Mouse (Mus musculus): Measurements from ENCODE around the gene Rpl37a. TPM values are rescaled to one million over a fixed set of nuclear protein-coding genes. Genes with fewer than 3 reads are reported as not detected.

Gene Rpl37a
- total RNA-seq (2021): 100 to 1,000 TPM; 918 to 961 TPM

DNA sequence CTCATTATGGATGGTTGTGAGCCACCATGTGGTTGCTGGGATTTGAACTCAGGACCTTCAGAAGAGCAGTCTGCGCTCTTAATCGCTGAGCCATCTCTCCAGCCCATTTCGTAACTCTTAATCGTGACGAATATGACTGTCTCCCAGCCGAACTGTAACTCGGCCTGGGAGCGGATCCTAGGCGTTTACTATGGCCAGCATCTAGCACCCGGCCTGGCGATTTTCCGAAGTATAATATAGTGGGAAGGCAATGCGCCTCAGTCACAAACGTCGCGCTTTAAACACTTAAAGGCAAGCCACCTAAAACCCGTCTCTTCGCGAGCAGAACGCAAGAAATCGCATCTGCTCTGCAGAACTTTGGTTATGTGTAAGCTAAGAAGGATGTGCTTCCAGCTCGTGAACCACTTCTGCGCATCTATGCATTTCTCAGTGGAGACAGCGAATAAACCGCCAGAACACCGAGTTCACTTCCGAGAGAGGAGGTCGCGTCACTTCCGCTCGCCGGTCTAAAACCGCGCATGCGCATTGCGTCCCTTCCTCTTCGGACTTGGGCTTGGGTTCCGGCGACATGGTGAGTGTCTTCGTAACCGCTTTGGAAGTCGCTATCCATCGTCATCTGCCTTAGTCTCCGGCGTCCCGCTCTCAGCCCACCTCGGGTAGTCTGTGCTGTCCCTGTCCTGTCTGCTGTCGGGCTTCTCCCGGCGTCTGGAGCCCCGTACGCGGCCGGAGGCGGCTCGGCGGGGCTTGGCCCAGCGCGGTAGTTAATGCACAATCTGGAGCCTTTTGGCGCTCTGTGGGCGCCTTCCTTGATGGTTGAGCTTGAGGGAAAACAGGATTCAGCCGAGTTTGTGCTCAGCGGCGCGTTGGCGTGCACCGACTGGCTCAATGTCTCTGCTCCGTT, at the start of gene Rpl37a:
Gene Rpl37a, plus strand, starts transcription at position 538 of the 901 bp plus-strand sequence.
- DNase-seq: peak; percentile 96

DNA sequence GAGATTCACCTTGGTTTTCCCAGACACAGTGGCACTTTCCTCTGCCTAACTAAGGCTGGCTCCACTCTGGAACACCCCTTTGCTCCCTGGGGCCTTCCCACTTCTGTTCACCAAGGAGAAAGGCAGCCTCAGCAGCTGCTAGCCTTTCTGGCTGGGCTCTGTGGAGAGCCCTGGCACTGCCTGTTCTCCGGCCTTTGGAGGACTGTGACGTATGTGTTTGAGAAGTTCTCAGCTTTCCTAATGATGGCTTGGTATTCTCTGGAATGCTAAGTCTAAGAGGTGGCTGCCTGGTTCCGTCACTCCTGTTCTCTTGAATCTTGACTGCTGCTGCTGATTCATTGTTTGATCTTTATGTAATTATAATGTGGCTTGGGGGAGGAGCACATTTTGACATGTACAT, 38.0 kb upstream of the Rpl37a start:
- no peak for DNase-seq

DNA sequence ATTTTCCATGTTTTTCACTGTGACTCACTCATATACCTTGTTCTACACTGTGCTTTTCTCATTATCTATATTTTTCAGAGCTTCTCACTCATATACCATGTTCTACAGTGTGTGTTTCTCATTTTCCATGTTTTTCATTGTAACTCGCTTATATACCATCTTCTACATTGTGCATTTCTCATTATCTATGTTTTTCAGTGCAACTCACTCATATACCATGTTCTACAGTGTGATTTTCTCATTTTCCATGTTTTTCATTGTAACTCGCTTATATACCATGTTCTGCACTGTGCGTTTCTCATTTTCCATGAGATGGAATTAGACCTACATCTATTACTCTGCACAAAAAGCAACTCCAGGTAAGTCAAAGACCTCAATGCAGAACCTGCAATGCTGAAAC, 14.8 kb upstream of the Rpl37a start:
- DNase-seq: no peak

DNA sequence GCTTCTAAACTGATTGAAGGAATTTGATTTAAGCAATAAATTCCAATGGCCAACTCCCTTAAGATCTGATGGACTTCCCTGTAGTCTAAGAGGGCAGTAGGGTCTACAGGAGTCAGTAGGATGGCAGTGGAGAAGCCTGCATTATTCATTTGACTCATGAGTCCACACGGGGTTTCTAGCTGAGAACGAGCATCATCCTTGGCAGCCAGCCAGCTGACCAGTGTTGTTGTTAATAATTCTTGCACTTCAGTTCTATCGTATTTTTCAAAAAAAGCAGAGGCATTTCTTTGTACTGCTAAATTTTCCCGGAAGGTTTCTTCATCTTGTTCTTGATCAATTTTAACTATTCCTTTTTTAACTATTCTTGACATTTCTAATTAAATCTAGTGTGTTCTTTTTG, 12.4 kb upstream of the Rpl37a start:
- peak; percentile 35 for DNase-seq

DNA sequence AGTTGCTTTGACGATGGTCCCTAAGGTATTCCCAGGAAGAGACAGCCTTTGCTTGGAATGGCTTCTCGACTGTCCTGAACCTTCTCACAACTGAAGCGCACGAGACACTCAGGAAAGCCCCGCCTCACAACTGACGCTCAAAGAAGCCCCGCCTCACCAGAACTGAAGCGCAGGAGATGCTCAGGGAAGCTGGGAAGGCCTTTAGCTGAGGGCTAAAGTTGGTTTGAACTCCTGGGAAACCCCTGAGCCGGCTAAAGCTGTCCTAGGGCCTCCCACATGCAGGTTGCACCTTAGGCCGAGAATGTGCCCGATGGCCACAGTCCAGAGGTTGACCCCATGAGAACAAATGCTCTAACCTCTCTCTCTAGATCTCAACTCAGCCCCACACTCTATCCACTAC, 10.6 kb upstream of the Rpl37a start, which contains the start of gene Ankar:
Gene Ankar, minus strand, starts transcription at position 101 of the 400 bp plus-strand sequence.
- DNase-seq: no peak

DNA sequence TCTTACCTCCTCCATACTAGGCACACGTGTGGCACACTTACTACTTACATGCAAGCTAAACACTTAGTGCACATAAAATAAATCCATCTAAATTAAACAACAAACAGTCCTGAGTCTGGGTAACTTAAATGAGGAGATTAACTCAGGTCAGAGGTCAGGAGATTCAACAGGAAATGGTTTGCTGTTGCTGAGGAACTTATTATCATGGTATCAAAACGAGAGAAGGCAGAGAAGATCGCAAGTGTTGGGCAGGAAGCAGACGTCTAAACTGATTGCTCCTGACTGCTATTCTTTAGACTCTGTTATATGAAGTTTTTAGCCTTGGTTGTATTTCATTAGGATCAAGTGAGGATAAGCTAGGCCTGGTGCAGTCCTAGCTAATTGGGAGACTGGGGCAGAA, 3.6 kb upstream of the Rpl37a start:
- DNase-seq: no peak

DNA sequence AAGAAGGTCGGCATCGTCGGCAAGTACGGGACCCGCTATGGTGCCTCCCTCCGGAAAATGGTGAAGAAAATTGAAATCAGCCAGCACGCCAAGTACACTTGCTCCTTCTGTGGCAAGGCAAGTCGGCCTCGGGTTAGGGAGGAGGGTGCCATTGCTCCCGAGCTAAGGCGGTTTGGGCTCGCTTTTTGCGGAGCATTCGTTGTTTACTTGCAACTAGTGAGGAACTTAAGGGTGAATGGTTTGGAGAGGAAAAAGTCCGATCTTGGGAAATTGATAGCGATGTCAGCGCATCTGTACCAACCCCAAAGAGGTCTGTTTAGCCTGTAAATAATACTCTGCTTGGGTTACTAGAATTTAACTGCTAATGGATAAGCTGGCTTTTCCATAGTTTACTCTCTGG, 594 bp downstream of the Rpl37a start:
- no peak for DNase-seq

DNA sequence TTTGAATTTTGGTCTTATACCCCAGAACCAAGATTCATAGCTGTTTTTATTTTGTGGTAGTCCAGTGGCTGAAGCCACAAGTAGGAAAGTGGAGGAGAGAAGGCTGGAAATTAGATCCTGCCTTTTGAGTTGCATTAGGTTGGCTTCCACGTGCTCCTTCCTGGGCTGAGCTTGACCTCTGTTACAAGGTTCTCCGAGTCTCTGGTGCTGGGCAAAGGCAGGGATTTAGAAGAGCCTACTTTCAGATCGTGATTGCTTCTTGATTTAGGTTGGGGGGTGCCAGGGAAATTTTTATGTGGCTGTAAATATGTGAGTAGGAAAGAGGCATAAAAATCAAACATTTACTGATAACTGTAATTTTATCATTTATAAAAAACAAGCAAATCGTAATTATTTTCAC, 3.5 kb downstream of the Rpl37a start:
- DNase-seq: no peak

DNA sequence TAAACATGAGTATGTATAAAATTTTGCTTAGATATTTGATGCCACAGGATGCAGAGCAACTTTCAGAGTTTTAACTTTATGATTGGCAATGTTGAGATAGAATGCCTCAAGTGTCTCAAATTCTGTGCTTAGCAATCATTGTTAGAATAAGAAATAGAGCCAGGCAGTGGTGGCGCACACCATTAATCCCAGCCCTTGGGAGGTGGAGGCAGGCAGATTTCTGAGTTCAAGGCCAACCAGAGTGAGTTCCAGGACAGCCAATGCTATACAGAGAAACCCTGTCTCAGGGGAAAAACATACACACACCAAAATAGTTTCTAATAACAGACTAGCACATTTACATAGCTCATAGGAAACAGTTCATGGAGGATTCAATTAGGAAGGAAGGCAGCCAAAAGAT, 4.0 kb downstream of the Rpl37a start:
- no peak for DNase-seq

DNA sequence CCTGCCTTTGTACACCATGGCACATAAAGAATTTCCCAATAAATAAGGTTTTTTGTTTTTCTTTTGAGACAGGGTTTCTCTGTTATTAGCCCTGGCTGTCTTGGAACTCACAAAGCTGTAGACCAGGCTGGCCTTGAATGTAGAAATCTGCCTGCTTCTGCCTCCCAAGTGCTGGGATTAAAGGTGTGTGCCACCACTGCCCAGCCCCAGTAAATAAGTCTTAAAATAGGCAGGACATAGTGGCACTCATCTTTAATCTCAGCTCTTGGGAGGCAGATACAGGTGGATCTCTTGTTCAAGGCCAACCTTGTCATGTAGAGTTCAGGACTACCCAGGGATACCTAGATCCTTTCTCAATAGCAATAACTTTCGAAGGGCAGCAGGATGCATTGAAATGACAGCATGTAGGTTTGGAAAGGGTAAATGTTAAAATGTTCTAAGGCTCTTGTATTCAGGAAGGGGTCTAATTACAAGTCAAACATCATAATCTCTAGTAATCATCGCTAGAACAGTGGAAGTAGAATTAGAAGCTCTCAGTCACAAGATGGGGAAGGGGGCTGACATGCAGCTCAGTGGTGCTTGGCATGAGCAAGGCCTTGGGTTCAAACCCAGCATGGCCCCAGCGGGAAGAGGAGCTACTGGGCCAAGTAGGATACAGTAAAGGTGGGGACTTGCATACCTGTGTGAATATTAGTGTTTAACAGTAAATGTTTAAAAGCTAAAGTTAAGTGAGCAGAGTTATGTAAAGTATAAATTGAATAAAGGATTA, 4.7 kb downstream of the Rpl37a start:
- no peak for DNase-seq

DNA sequence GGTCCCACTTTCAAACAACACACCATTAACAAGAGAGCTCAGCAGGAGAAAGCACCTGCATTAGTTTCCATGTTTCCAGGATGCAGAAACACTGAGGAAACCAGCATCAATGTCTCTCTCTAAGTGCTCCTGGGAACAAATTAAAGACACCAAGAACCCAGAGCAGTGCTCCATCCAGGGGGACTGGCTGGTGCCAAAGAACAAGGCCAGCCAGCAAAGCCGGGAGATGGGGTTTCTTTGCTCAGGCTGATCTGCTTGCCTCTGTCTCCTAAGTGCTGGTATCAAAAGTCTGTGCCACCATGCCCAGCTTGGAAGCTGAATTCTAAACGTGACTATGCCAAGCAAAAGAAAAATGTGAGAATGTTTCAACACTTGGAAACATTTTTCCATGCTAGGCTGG, 5.3 kb downstream of the Rpl37a start:
- no peak for DNase-seq

DNA sequence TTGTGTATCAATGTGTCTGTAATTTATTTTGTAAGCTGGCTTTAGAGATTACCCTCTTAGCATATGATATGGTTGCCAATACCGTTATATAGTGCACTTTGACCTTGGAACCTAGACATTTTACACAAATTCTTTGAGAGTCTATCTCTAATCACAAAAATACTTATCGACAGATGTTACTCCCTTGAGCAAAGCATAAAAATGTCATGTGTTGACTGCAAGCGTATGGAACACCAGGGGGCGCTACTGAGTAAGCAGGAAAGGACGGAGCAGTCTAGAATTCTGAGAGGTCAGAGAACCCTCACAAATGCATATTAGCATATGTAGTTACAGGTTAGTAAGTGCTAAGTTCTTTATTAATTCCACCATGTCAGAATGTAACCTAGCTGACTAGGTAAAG, 5.8 kb downstream of the Rpl37a start:
- peak; percentile 88 for DNase-seq

DNA sequence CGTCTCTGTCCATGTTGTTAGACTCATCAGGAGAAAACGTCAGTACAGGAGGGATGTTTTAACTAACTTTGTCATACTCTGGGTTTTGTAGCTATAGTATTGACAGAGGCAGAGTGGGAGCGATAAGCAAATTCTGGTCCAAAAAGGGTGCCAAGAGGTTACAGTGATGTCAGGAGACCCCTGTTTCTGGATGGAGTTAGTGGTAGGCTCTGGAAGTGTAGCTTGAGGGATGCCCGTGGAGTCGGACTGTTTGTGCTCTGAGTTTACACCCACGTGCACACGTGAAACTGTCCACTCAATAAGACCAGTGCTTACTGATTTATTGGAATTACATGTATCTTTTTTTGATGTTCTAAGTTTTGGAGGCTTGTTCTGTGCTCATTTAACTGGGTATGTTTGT, 6.5 kb downstream of the Rpl37a start:
- no peak for DNase-seq

DNA sequence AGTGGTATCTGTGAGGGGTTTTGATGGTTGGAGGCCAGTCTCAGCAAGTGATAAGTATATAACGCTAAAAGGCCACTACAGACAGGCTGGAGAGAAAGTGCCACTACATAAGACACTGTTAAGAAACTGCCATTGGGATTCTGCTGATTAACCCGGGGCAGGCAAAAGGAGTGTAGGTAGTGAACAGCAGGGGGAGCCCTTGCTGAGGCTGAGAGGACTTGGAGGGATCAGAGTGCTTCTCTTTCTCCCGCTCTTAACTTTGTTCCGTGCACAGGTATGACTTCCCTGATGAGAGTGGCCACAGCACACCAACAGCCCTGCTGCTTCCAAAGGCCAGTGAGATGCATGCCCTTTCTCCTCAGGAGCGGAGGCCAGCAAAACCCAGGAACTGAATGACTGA, 7.8 kb downstream of the Rpl37a start:
- peak; percentile 72 for DNase-seq

DNA sequence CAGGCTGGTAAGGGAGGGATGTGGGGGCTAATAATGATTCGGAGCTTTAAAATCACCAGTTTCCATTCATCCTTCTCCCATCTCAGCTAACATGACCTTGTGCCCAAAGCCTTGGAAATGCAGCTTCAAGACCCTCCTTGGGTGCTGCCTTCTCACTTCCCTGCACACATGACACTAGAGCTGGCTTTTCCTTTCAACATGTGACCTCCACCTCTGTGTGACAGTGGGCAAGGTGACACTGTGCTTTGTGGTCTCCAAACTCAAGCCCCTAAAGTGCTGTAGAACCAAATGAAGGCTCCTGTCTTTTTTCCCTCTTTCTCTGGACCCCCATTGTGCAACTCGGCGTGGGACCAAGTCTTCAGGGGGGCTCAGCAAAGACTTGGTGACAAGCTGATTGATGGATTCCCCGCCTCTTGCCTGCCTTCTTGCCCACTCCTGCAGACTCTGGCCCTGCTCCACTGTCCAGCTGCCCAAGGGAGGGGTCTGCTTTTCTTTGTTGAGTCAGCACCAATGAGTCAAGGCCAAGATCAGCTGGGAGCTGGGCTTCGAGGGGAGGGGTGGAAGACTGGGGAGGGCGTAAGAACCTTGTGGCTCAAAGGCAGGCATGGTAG, 9.1 kb downstream of the Rpl37a start:
- DNase-seq: no peak

DNA sequence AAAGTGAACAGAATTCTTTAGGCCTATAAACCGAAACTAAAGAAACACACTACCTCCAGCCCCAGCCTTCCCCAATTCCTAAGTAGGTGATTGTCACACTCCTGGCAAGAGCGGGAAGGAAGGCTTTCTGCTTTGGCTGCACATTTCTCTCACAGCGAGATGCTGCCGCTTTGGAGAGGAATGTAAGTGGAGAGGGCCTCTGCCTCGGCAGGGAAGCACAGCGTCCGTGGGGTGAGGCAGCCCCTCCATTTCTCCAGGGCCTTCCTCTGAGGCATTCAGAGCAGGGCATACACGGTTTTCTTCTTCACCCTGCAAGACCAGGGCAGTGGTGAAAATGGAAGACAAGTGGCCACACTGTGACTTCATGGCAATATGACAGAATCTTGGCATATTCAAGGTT, 11.6 kb downstream of the Rpl37a start:
- no peak for DNase-seq

DNA sequence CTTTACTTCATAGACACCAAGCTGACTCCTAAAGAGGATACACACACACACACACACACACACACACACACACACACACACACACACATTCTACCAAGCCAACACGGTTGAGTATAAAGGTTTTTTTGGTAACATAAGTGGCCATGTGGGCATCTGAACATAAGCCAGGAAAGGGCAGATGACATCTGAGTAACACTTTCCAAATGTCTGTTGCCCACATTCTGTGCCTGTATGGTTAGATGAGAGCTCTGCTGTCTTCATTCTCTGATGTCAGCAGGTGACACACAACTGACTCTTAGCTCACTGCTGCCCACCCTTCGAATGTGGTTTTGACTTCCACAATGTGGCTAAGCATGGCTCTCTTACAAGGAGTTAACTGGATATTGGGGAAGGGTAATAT, 13.3 kb downstream of the Rpl37a start:
- no peak for DNase-seq

DNA sequence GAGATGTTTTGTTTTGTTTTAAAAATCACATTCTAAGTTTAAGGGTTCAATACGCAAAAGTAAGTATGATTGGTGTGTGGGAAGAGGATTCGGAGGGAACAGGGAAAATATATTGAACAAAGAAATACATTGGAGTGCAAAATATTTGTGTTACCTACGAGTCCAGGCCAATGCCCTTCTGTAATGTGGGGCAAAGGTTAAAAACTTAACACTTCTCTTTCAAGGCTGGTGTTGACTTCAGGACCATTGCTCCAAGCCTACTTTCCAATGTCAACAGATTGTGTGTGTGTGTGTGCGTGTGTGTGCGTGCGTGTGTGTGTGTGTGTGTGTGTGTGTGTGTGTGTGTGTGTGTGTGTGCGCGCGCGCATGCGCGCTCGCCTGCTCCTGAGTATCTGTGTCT, 14.9 kb downstream of the Rpl37a start:
- DNase-seq: no peak

DNA sequence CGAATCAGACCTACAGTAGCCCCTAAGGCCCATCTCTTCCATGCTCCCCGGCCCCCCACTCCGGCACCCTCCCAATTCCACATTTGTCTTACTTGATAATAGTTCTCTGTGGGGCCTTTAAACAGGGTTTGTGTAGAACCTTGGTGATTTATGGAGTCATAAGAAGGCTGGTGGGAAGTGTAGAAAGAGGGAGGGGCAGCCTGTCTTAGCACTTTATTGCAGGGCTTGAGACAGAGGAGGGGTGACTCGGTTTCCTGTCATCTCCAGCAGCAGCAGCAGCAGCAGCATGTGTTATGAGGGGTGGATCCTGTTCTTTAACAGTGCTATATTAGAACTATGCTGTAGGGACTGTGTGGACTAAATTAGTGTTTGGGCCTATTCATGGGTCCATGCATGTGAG, 17.7 kb downstream of the Rpl37a start:
- DNase-seq: no peak

DNA sequence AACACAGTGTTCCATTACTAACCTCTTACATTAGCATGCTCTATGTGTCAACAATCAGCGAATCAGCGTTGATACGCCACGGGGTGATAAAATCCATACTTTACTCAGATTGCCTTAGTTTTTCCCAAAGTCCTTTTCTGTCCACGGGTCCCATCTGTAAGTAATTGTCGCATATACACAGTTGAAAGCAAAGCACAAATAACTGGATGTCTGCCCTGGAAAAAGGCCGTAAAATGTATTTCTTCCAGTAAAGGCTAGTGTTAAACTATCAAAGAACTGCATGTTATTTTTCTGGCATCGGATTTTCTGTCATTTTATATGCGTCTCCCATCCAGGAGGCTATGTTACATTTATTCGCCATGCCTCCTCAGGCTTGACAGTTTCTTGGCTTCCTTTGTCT, 19.0 kb downstream of the Rpl37a start:
- no peak for DNase-seq

DNA sequence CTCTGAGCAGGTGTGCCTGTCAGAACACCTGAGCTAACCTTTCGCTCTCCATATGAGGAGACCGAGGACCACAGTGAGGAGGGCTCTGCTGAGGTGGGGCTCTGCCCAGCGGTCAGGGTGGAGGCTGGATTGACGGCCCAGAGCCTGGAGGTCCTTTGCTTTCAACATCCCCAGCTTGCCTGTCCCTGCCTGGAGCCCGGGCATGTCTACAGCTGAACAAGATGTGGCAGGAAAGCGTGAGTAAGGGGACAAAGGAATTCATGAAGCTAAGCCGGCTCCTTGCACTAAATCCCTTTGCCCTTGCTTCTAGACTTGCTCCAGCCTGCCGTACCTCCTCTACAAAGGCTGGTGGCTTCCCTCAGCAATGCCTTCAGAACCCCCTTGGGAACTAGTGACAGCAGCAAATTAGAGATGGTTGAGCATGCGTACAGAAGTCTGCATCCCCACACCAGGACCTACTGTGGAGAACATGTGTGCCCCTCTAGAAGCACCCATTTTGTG, 22.2 kb downstream of the Rpl37a start:
- DNase-seq: no peak

DNA sequence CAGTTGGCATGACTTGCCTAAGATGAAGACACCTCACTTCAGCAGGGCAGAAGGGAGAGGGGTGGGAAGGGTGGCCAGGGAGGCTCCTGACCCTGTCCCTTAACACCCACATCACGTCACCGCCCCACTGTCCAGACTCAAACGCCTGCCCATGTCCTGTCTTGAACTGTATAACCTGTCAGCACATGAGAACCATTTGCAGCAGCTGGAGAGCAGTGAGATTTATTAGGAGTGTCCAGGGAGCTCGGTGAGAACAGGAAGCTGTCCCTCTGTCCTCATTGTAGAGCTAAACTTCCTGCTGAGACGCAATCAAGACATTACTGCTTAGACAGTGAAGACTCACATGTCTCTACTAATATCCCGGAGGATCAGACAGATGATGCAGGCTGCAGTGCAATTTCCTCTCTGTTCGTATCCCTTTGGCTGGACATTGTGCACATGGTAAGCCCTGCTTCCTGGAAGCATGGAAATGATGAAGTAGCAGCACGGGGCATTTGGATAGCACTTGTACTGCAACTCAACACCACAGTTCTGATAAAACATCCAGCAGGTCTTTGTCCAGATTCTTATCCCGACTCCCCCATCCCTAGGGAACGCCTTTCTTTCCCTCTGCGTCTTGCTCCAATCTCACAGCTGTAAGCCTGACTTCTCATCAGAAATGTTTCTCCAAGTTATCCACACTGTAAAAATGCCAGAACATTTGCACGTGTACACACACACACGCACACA, 25.5 kb downstream of the Rpl37a start:
- peak; percentile 12 for DNase-seq
